Mouse (Mus musculus): ENCODE measurements at regions not wholly inside any gene's neighbourhood (a gene's known extent, or its start where the extent isn't known, plus 50 kb on each side); places are given as distances from the start of the nearest gene placed in this dataset.

DNA sequence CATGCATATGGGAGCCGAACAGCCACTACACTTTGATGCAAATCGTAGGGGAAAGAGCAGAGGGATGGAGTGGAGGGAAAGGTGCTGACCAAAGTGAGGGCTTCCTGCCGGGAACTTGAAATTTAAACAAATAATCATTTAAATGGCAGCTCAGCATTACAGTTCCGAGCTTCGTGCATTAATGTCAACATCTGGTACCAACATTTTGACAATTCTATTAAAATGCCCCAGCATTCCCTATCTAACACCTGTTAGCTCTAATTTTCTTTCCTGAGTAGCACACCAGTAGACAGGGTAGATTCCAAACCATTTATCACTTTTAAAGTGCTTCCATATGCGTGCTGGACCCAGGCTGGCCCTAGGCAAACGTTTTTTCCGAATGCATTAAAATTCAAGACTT is 178.1 kb downstream of the Emx2 start:
- no peak for DNase-seq (ENCODE audit: low read depth, low spot score)
- Histone ChIP-seq H3K27me3 (ENCODE audit: control insufficient read depth in 1 of 2, insufficient read depth in 2 of 2, low read length in 2 of 2) (peaks cover 2 to 3% of the 10 kb centered on the region in 2 experiments; a peak in 2 of 4 replicates), H3K4me3 (ENCODE audit: control insufficient read depth in 1 of 2, insufficient read depth in 1 of 2, low read depth in 2 of 2, low read length in 2 of 2) (no peak overlapping the region), H3K79me2 (ENCODE audit: control insufficient read depth, insufficient read depth, low read length, poor library complexity) (no peaks in the 10 kb centered on the region), H3K9me3 (replicated peaks; ENCODE audit: insufficient read depth, low read length) (no peaks in the 10 kb centered on the region), H3K4me1 (ENCODE audit: control insufficient read depth in 1 of 2, insufficient read depth in 2 of 2, low read length in 2 of 2) (no peaks in the 10 kb centered on the region), H3K27ac (ENCODE audit: control insufficient read depth, low read depth, low read length) (no peak overlapping the region), H3K36me3 (ENCODE audit: control insufficient read depth in 1 of 2, insufficient read depth in 2 of 2, low read length in 2 of 2) (no peaks in the 10 kb centered on the region), H3K9ac (ENCODE audit: control insufficient read depth, low read depth, low read length, poor library complexity, severe bottlenecking) (no peak overlapping the region)
- no peak for TF ChIP-seq USF1 (IDR thresholded peaks at IDR 0.05; ENCODE audit: low read depth, low read length)

DNA sequence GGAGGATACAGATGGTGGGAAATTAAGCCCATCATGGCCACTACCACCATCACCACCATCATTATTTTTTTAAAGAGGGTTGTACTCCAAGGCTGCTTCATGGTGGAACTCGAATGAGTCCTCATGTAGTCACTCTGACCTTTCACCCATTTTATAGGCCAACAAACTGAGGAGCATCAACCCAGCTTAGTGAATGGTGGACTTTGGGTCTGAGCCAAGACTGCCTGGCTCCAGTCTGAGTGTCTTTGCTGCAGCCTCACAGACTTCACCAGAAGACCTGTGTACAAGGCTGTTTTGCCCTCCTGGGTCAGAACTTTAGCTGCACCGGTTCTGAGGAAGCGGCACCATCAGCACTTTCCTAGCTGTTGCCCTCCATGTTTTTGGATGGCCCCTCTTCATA is 184.4 kb downstream of the Emx2 start:
- no peak overlapping the region for H3K27ac ChIP-seq (ENCODE audit: control insufficient read depth, low read depth, low read length)
- H3K27me3 ChIP-seq (ENCODE audit: control insufficient read depth in 1 of 2, insufficient read depth in 2 of 2, low read length in 2 of 2) = peaks cover 0 to 1% of the 10 kb centered on the region in 2 experiments; a peak in 1 of 4 replicates
- H3K36me3 ChIP-seq (ENCODE audit: control insufficient read depth in 1 of 2, insufficient read depth in 2 of 2, low read length in 2 of 2) = no peaks in the 10 kb centered on the region
- no peak overlapping the region for H3K4me3 ChIP-seq (ENCODE audit: control insufficient read depth in 1 of 2, insufficient read depth in 1 of 2, low read depth in 2 of 2, low read length in 2 of 2)
- H3K79me2 ChIP-seq (ENCODE audit: control insufficient read depth, insufficient read depth, low read length, poor library complexity) = no peaks in the 10 kb centered on the region
- no peaks in the 10 kb centered on the region for H3K9me3 ChIP-seq (replicated peaks; ENCODE audit: insufficient read depth, low read length)
- DNase-seq (ENCODE audit: low read depth, low spot score) = no peak
- no peak for TF ChIP-seq NRF1 (IDR thresholded peaks at IDR 0.05; ENCODE audit: insufficient read depth, low read depth, low read length, poor library complexity, severe bottlenecking)
- no peak for TF ChIP-seq CHD1 (IDR thresholded peaks at IDR 0.05; ENCODE audit: low read depth, low read length)
- TF ChIP-seq TBP (IDR thresholded peaks at IDR 0.05; ENCODE audit: low read depth, low read length) = no peak
- no peak for TF ChIP-seq CHD2 (IDR thresholded peaks at IDR 0.05; ENCODE audit: low read length)
- TF ChIP-seq MAFK (IDR thresholded peaks at IDR 0.05; ENCODE audit: borderline replicate concordance, low read depth, low read length) = no peak
- no peak for TF ChIP-seq MAX (IDR thresholded peaks at IDR 0.05; ENCODE audit: low read length)
- no peak for TF ChIP-seq UBTF (IDR thresholded peaks at IDR 0.05; ENCODE audit: borderline replicate concordance, insufficient read depth, low read depth, low read length)
- TF ChIP-seq EP300 (IDR thresholded peaks at IDR 0.05; ENCODE audit: low read depth in 1 of 2, low read length in 2 of 2) = no peak
- TF ChIP-seq GATA1 (IDR thresholded peaks at IDR 0.05; ENCODE audit: low read depth, low read length) = no peak
- TF ChIP-seq RCOR1 (IDR thresholded peaks at IDR 0.05; ENCODE audit: low read depth, low read length) = no peak
- no peak for TF ChIP-seq MXI1 (IDR thresholded peaks at IDR 0.05; ENCODE audit: low read depth, low read length)
- no peak overlapping the region for H3K9ac ChIP-seq (ENCODE audit: control insufficient read depth, low read depth, low read length, poor library complexity, severe bottlenecking)
- H3K4me1 ChIP-seq (ENCODE audit: control insufficient read depth in 1 of 2, insufficient read depth in 2 of 2, low read length in 2 of 2) = no peaks in the 10 kb centered on the region

DNA sequence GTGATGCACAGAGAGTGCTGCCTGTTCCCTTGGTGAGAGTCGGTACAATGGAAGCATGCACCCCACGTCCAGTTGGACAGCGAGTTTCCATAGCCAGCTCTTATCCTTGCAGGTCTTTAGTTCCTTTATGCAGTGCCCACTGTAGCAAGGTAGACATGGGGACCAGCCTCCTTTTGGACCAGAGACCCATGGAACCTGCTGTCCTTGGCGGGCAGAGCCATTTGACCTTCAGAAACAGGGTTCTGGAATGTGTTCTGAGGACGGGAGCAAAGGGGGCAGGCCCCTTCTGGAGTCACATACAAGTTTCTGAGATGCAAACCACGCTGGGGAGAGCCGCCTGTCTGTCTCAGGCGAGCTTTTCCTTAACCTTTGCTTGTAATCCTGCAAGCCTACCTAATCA is 188.1 kb downstream of the Emx2 start:
- Histone ChIP-seq H3K9ac (ENCODE audit: control insufficient read depth, low read depth, low read length, poor library complexity, severe bottlenecking) (no peak overlapping the region), H3K79me2 (ENCODE audit: control insufficient read depth, insufficient read depth, low read length, poor library complexity) (no peaks in the 10 kb centered on the region), H3K4me3 (ENCODE audit: control insufficient read depth in 1 of 2, insufficient read depth in 1 of 2, low read depth in 2 of 2, low read length in 2 of 2) (no peak overlapping the region), H3K27me3 (ENCODE audit: control insufficient read depth in 1 of 2, insufficient read depth in 2 of 2, low read length in 2 of 2) (peaks cover 0 to 1% of the 10 kb centered on the region in 2 experiments; a peak in 1 of 4 replicates), H3K36me3 (ENCODE audit: control insufficient read depth in 1 of 2, insufficient read depth in 2 of 2, low read length in 2 of 2) (no peaks in the 10 kb centered on the region), H3K4me1 (ENCODE audit: control insufficient read depth in 1 of 2, insufficient read depth in 2 of 2, low read length in 2 of 2) (no peaks in the 10 kb centered on the region), H3K9me3 (replicated peaks; ENCODE audit: insufficient read depth, low read length) (no peaks in the 10 kb centered on the region), H3K27ac (ENCODE audit: control insufficient read depth, low read depth, low read length) (no peak overlapping the region)
- TF ChIP-seq ZC3H11A (IDR thresholded peaks at IDR 0.05; ENCODE audit: low read depth, low read length) = no peak
- no peak for TF ChIP-seq MYC (IDR thresholded peaks at IDR 0.05; ENCODE audit: low read depth, low read length)
- TF ChIP-seq KAT2A (conservative IDR thresholded peaks at IDR 0.05; ENCODE audit: low read depth, low read length) = no peak
- no peak for TF ChIP-seq SIN3A (IDR thresholded peaks at IDR 0.05; ENCODE audit: low read length)
- no peak for TF ChIP-seq MXI1 (IDR thresholded peaks at IDR 0.05; ENCODE audit: low read depth, low read length)
- TF ChIP-seq POLR2AphosphoS5 (IDR thresholded peaks at IDR 0.05; ENCODE audit: borderline replicate concordance, low read depth, low read length) = no peak
- TF ChIP-seq ZMIZ1 (IDR thresholded peaks at IDR 0.05; ENCODE audit: low read depth, low read length) = no peak
- no peak for TF ChIP-seq CHD1 (IDR thresholded peaks at IDR 0.05; ENCODE audit: low read depth, low read length)
- TF ChIP-seq BHLHE40 (IDR thresholded peaks at IDR 0.05; ENCODE audit: borderline replicate concordance, low read depth, low read length) = no peak
- no peak for TF ChIP-seq CHD2 (IDR thresholded peaks at IDR 0.05; ENCODE audit: low read length)
- no peak for TF ChIP-seq NELFE (IDR thresholded peaks at IDR 0.05; ENCODE audit: low read depth, low read length)
- TF ChIP-seq UBTF (IDR thresholded peaks at IDR 0.05; ENCODE audit: borderline replicate concordance, insufficient read depth, low read depth, low read length) = no peak
- no peak for TF ChIP-seq TCF12 (IDR thresholded peaks at IDR 0.05; ENCODE audit: low read depth, low read length)
- no peak for TF ChIP-seq ETS1 (IDR thresholded peaks at IDR 0.05; ENCODE audit: low read depth, low read length)
- no peak for TF ChIP-seq EP300 (IDR thresholded peaks at IDR 0.05; ENCODE audit: low read depth in 1 of 2, low read length in 2 of 2)
- no peak for DNase-seq (ENCODE audit: low read depth, low spot score)
